Mouse (Mus musculus) kidney, postnatal 25 days (tissue): ENCODE measurements at regions not wholly inside any gene's neighbourhood (a gene's known extent, or its start where the extent isn't known, plus 50 kb on each side); places are given as distances from the start of the nearest gene placed in this dataset.
"Not testable (repeated sequence)": the region's sequence is repeated elsewhere in the genome, so short reads cannot be mapped to it uniquely, and the experiment has no call there.

Source experiments
- DNase-seq, 2 experiments: peaks; one replicate each; pipeline ENCODE4 v3.0.0; 2021; ENCODE audit warnings: mixed read lengths in 2 of 2

GRCm38 (mm10) chr12:113597163-113597562 lies 53.5 kb downstream of the Adam6a start:
- DNase-seq: not testable (repeated sequence)

GRCm38 (mm10) chr12:113610924-113611323 lies 67.2 kb downstream of the Adam6a start:
- DNase-seq: peak in 1 of 2 experiments; percentile 36

- DNase-seq: not testable (repeated sequence)
Observed at GRCm38 (mm10) chr12:113625221-113625620, 81.5 kb downstream of the Adam6a start.

GRCm38 (mm10) chr12:113630803-113631202 lies 87.1 kb downstream of the Adam6a start:
- not testable (repeated sequence) for DNase-seq
